Mouse (Mus musculus) spleen, adult 2 months (tissue): ENCODE results near the gene Zfp26.

Experiments used
- CTCF ChIP-seq: fragments of 200-500 bp; IDR thresholded peaks from 2 replicates; pipeline ENCODE4 v1.5.1; 2011; ENCODE audit warnings: mild to moderate bottlenecking, inconsistent platforms; ENCODE audit not compliant: insufficient read depth, insufficient read length, insufficient replicate concordance; ENCODE audit errors: extremely low read depth
- POLR2A ChIP-seq: fragments of 200-500 bp; IDR thresholded peaks from 2 replicates; pipeline ENCODE4 v1.6.1; 2011; ENCODE audit warnings: low read depth, low read length, inconsistent platforms

- no peak for TF ChIP-seq CTCF
- TF ChIP-seq POLR2A: no peak
Measured at GRCm38 (mm10) chr9:20385343-20385703, 74.6 kb downstream of the Zfp26 start.
